Mouse (Mus musculus) G1E (cell line): Measurements from ENCODE around the gene Ptpn6.

ENCODE experiments used
- CTCF ChIP-seq: IDR thresholded peaks from 2 replicates; pipeline ENCODE4 v1.5.1; 2012; ENCODE audit warnings: low read depth, low read length, inconsistent platforms, mixed read lengths
- GATA1 ChIP-seq: IDR thresholded peaks from 2 replicates; pipeline ENCODE4 v1.6.1; 2012; ENCODE audit warnings: borderline replicate concordance, low read length, inconsistent platforms, mixed read lengths
- TAL1 ChIP-seq: conservative IDR thresholded peaks from 2 replicates; pipeline ENCODE4 v1.6.1; 2012; ENCODE audit warnings: low read depth, low read length, inconsistent platforms, mixed read lengths

DNA sequence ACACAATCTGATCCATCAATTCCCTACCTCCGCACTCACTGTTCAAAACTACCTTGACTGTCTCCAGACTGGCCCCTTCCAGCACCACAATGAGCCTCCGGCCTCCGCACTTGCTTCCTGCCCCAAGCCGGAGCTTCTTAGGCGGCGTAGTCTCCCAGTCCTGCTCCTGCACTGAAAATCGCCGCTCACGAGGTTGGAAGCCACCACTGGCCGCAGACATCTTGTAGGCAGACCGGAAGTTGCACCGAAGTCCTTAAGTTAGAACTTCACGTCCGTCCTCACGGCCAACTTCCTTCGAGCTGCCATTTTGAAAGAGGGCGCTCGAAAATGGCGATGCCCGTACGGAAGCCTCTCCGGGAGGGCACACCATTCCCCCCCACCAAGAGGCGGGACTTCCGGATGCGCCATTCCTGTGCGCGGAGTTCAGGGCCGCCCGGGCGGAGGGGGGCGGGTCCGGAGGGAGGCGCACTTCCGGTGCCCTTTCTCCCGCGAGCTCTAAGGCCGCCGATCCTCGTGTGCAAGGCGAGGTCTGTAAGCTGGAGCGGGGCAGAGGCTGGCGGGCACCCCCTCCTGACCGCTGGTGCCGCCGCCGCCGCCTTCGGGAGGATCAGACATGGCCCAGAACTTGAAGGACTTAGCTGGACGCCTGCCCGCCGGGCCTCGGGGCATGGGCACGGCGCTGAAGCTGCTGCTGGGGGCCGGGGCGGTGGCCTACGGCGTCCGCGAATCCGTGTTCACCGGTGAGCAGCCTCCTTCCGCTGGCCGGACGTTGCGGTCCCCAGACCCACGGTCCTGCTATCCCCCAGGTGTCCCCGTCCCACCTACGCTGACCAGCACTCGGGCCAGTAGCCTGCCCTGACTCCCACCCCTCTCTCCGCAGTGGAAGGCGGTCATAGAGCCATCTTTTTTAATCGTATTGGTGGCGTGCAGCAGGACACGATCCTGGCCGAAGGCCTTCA is 26.4 kb downstream of the Ptpn6 start, which contains the start of the genes Emg1 and Phb2:
- TF ChIP-seq CTCF = no peak
- TF ChIP-seq GATA1 = no peak
- TF ChIP-seq TAL1 = no peak
